Mouse (Mus musculus) lung, embryonic 16.5 days (tissue): ENCODE measurements around the gene Gfra4. TPM values are rescaled to one million over a fixed set of nuclear protein-coding genes. Genes with fewer than 3 reads are reported as not detected.
A peak's percentile ranks its signal among the peaks of the same experiment; 100 is the strongest.

Experiments
- ATAC-seq: fragments of 200-750 bp; cut with Nextera tagmentation; 2 replicates; pipeline ENCODE4 v1.8.0; 2017; ENCODE audit warnings: low read depth, mild to moderate bottlenecking, moderate library complexity
- H3K27ac ChIP-seq: fragments of 300-500 bp; sonication (generic); 2 replicates; pipeline ENCODE4 v1.5.1; 2014; ENCODE audit warnings: mild to moderate bottlenecking, control low read depth, low read length
- H3K27me3 ChIP-seq: fragments of 300-500 bp; sonication (generic); 2 replicates; pipeline ENCODE4 v1.6.1; 2014; ENCODE audit warnings: low read depth, low read length, mixed read lengths; ENCODE audit not compliant: control insufficient read depth, insufficient read depth
- H3K36me3 ChIP-seq: fragments of 300-500 bp; sonication (generic); 2 replicates; pipeline ENCODE4 v1.6.1; 2014; ENCODE audit warnings: low read length; ENCODE audit not compliant: control insufficient read depth, insufficient read depth
- H3K4me1 ChIP-seq: fragments of 300-500 bp; sonication (generic); replicated peaks from 2 replicates; pipeline ENCODE4 v1.6.1; 2014; ENCODE audit warnings: low read length, mixed read lengths; ENCODE audit not compliant: control insufficient read depth, insufficient read depth
- H3K4me2 ChIP-seq: fragments of 300-500 bp; sonication (generic); 2 replicates; pipeline ENCODE4 v1.6.1; 2014; ENCODE audit warnings: low read depth, low read length, control low read depth
- H3K4me3 ChIP-seq: fragments of 300-500 bp; sonication (generic); 2 replicates; pipeline ENCODE4 v1.5.1; 2014; ENCODE audit warnings: mild to moderate bottlenecking, low read length, control low read depth
- H3K9ac ChIP-seq: fragments of 300-500 bp; sonication (generic); 2 replicates; pipeline ENCODE4 v1.6.1; 2014; ENCODE audit warnings: low read length, control low read depth
- H3K9me3 ChIP-seq: fragments of 300-500 bp; sonication (generic); 2 replicates; pipeline ENCODE4 v1.6.1; 2016; ENCODE audit warnings: low read length; ENCODE audit not compliant: control insufficient read depth
- WGBS: fragments of 180-500 bp; shearing (Covaris S2); extraction: QIAGEN DNeasy Blood & Tissue Kit; methylation state at CpG from one replicate; pipeline ENCODE4 v1.1.7; 2014; 5-methylcytosine and 5-hydroxymethylcytosine counted together
- polyA plus RNA-seq: library from polyadenylated mRNA; unstranded; fragments of >200 nt; fragmentation: Nextera tagmentation; extraction: Ambion mirVana; gene quantifications from 2 replicates; pipeline ENCODE4 v1.2.1, GENCODE M21; 2015

Gene Gfra4
- 8.2 and 9.3 TPM in 2 replicates for polyA plus RNA-seq

DNA sequence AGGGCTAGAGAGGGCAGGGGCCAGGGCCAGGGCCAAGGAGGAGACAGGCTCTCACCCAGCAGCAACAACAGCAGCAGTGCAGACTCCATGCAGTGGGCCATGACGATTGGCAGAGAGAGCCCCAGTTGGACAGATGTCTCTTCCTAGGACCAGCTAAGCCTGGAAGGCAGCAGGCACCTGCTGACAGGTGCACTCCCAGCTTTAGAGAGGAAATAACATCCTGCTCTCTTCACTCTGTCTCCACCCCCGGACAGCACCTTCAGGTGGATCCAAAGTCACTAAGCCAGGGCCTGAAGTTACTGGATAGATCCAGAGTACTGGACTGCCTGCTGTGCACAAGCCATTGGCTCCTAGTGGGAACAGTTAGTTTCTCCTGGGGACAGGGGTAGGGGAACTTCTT lies at the start of gene Gfra4:
Gfra4 (minus strand) TSS at position 101 of the 400 bp plus-strand sequence.
- Histone ChIP-seq H3K4me3 (no peak within 1 kb of the TSS), H3K27ac (no peak within 1 kb of the TSS), H3K4me1 (peaks cover 12% of the 10 kb centered on the region), H3K9me3 (no peaks in the 10 kb centered on the region), H3K9ac (no peak within 1 kb of the TSS), H3K27me3 (peaks cover 35% of the 10 kb centered on the region), H3K36me3 (no peaks in the 10 kb centered on the region), H3K4me2 (no peak within 1 kb of the TSS)
- no peak for ATAC-seq
- WGBS: 63% methylated on average over 2 of the region's 2 CpGs

DNA sequence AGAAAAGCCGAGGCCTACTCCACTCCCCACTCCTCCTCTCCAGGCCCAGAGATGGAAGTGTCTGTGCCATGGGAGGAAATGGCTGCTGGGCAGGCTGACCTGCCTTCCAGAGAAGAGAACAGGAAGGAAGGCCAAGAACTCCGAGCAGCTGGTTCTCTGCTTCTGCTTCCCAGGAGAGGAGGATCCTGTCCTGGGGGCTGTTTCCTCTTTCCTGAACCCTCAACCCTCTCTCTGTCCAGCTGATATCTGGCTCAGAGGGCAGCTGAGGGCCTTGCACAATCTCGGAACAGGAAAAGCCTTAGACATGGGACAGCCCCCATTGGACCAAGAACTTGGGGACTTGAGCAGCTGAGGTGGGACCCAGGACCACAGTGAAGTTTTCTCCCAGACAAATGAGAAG lies 48.0 kb upstream of the Gfra4 start:
- H3K4me1 ChIP-seq: no peaks in the 10 kb centered on the region
- H3K27me3 ChIP-seq: no peaks in the 10 kb centered on the region
- H3K4me2 ChIP-seq: no peak overlapping the region
- no peak overlapping the region for H3K9ac ChIP-seq
- no peaks in the 10 kb centered on the region for H3K9me3 ChIP-seq
- 49% methylated on average over 3 of the region's 3 CpGs for WGBS
- H3K4me3 ChIP-seq: no peak overlapping the region
- no peak overlapping the region; the same call in 1 of the 2 replicates for H3K27ac ChIP-seq
- peak; percentile 35; the same call in 1 of the 2 replicates for ATAC-seq
- H3K36me3 ChIP-seq: no peaks in the 10 kb centered on the region

DNA sequence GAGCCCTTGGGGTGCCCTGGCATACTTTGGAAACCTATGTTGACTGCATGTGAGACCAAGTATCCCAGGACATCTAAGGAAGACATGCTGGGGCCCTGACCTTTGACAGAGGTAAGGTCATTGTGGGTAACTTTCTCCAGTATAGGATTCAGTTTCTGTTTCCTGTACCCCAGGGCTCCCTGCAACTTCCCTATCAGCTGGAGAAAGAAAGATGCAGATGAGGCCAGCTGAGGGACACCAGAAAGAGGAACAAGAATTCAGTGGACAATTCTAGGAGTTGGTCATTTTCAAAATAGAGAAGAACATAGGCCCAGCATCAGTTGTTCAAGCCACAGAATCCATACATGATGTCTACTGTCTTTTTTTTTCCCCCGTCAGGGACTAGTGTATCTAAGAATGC lies 46.7 kb upstream of the Gfra4 start:
- Histone ChIP-seq H3K36me3 (no peaks in the 10 kb centered on the region), H3K27me3 (no peaks in the 10 kb centered on the region), H3K4me3 (no peak overlapping the region), H3K4me2 (no peak overlapping the region), H3K9me3 (no peaks in the 10 kb centered on the region), H3K9ac (no peak overlapping the region), H3K4me1 (no peaks in the 10 kb centered on the region), H3K27ac (no peak overlapping the region)
- no peak for ATAC-seq
- WGBS: 84% methylated on average over 1 of the region's 1 CpGs

DNA sequence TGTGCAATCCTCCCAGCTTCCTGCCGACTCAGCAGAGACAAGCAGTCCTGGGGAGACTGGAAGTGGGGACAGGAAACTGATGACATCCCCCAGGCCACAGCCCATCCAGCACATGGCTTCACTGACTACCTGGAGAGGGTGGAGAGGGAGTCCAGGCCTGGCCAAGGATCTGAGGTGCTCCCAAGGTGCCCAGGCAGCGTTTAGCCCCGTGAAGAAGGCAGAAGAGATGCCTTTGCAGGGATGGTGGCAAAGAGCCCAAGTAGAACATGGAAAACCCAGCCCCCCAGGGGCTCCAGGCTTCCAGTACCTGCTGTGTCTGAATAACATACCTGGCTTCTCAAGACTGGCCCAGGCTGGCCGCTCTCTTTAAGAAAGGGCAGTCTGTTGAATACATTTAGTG lies 45.7 kb upstream of the Gfra4 start:
- H3K4me2 ChIP-seq: no peak overlapping the region
- H3K27me3 ChIP-seq: no peaks in the 10 kb centered on the region
- H3K36me3 ChIP-seq: no peaks in the 10 kb centered on the region
- H3K4me1 ChIP-seq: no peaks in the 10 kb centered on the region
- peak; percentile 26; the same call in 1 of the 2 replicates for ATAC-seq
- H3K27ac ChIP-seq: no peak overlapping the region
- no peaks in the 10 kb centered on the region for H3K9me3 ChIP-seq
- no peak overlapping the region for H3K4me3 ChIP-seq
- WGBS: 67% methylated on average over 4 of the region's 4 CpGs
- H3K9ac ChIP-seq: no peak overlapping the region

DNA sequence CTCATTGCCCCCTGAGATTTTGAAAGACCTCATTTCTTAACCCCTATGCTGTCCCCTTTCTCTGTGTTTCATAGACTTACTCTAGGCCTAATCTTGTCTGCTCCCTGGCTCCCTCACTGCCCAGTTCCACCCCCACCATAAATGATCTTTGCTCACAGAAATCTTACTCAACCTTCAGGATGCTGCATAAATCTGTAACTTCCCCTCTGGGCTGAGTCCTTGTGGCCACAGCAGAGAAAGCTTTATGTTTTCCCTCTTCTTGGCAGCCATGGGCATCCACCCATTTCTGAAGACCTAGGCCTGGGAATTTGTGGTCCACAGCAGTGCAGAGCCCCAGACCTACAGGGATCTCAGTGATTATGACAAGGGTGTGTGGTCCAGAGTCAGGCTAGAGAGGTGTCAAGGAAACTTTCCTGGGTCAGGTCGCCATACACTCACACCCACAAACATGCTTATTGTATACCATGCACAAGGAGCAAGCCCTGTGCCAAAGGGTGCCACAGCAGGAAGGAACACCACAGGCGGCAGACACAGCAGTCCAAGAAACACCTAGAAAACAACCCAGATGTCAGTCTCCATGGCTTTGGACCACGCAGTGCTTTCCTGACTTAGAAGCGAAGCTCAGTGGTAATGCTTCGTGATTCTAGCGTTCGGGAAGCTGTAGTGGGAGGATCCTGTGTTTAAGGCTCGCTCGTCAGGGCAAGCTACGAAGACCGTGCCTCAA lies 43.9 kb upstream of the Gfra4 start, which contains the start of gene Siglec1:
Siglec1 (minus strand) TSS at position 99 of the 724 bp plus-strand sequence.
- Histone ChIP-seq H3K4me3 (no peak within 1 kb of the TSS), H3K27ac (no peak within 1 kb of the TSS), H3K4me1 (no peaks in the 10 kb centered on the region), H3K27me3 (no peaks in the 10 kb centered on the region), H3K9ac (no peak within 1 kb of the TSS), H3K36me3 (no peaks in the 10 kb centered on the region), H3K9me3 (no peaks in the 10 kb centered on the region), H3K4me2 (no peak within 1 kb of the TSS)
- 83% methylated on average over 11 of the region's 11 CpGs for WGBS
- no peak for ATAC-seq

DNA sequence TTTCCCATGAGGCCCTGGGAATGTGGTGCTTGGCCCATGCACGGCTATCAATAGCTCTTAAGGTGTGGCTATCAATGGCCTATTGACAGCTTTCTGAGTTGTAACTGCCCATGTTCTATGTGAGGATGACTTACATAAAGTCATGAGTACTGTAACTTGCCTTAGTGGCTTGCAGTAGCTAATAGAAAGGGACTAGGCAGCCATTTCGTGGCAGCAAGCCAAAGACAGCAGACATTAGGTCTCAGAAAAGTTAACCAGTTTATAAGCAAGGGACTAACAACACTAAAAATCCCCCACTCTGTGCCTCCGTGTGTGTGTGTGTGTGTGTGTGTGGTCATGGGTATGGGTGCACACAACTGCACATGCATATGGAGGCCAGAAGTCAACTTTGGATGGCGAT lies 41.3 kb upstream of the Gfra4 start:
- no peak overlapping the region for H3K9ac ChIP-seq
- no peak for ATAC-seq
- H3K4me3 ChIP-seq: no peak overlapping the region
- WGBS: 79% methylated on average over 4 of the region's 4 CpGs
- H3K36me3 ChIP-seq: no peaks in the 10 kb centered on the region
- no peaks in the 10 kb centered on the region for H3K27me3 ChIP-seq
- no peak overlapping the region for H3K27ac ChIP-seq
- no peak overlapping the region for H3K4me2 ChIP-seq
- H3K4me1 ChIP-seq: no peaks in the 10 kb centered on the region
- no peaks in the 10 kb centered on the region for H3K9me3 ChIP-seq

DNA sequence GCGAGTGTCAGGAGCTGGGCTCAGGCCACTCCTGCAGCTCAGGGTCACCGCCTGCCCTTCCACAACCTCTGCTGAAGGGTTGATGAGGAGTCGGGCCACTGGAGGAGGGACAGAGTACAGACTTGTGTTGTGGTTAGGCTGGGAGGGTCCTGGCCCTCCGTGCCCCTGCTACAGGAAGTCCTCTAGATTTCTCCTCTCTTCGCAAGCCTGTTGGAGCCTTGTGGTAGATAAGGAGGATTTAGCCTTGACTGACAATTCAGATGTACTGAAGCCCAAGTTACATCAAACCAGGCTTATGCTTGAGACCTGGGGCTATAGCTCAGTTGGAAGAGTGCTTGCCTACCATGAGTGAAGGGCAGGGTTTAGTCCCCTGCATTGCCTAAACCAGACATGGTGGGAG lies 37.6 kb upstream of the Gfra4 start:
- Histone ChIP-seq H3K9me3 (no peaks in the 10 kb centered on the region), H3K4me3 (no peak overlapping the region), H3K27me3 (no peaks in the 10 kb centered on the region), H3K36me3 (no peaks in the 10 kb centered on the region), H3K4me2 (no peak overlapping the region), H3K4me1 (no peaks in the 10 kb centered on the region), H3K9ac (no peak overlapping the region), H3K27ac (no peak overlapping the region)
- WGBS: 69% methylated on average over 5 of the region's 5 CpGs
- ATAC-seq: no peak

DNA sequence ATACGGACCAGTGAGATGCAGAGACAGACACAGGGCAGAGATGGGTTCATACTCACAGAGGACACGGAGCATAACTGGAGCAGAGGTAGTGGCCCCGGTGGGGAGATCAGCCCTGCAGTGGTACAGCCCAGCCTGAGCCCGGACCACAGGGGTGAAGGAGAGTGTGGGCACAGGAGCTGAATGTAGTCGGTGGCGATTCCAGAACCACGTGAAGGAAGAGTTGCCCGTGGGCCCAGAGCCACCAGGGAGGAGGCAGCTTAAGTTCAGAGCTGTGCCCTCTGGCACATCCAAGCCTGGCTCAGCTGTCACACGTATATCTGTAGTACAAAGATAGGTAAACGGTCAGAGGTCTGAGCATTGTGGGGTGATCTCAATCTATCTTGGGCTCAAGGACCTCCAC lies 29.6 kb upstream of the Gfra4 start:
- H3K9ac ChIP-seq: no peak overlapping the region
- H3K36me3 ChIP-seq: no peaks in the 10 kb centered on the region
- H3K27ac ChIP-seq: no peak overlapping the region
- no peaks in the 10 kb centered on the region for H3K27me3 ChIP-seq
- no peaks in the 10 kb centered on the region for H3K4me1 ChIP-seq
- no peaks in the 10 kb centered on the region for H3K9me3 ChIP-seq
- H3K4me2 ChIP-seq: no peak overlapping the region
- ATAC-seq: no peak
- no peak overlapping the region for H3K4me3 ChIP-seq
- 81% methylated on average over 10 of the region's 10 CpGs for WGBS

DNA sequence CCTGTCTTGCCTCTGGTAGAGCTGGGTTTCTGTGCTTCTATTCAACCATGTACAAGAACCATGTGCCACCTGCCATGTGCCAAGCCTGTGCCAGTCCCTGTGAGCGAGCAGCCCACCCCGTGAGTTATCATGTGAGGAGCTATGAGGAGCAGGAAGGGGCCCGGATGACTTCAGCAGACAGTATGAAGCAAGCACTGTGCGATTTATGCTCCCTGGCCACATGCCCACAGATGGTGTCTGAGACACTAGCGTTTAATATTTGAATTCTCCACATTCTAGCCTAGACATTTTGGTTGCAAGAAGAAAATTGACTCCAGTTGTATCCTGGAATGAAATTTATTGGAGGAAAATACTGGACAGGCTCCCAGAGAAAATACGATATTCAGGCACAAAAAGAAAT lies 24.6 kb upstream of the Gfra4 start:
- Histone ChIP-seq H3K27ac (no peak overlapping the region), H3K27me3 (peaks cover 19% of the 10 kb centered on the region), H3K4me2 (no peak overlapping the region), H3K9ac (no peak overlapping the region), H3K4me3 (no peak overlapping the region), H3K9me3 (no peaks in the 10 kb centered on the region), H3K4me1 (peaks cover 6% of the 10 kb centered on the region), H3K36me3 (no peaks in the 10 kb centered on the region)
- 42% methylated on average over 6 of the region's 6 CpGs for WGBS
- ATAC-seq: peak; percentile 56; the same call in 1 of the 2 replicates
